Comparison of ENCODE assay signal across 12 mouse cellular contexts in genomic region chr6:23837631-23838030, GRCm38 (mm10). TPM values are rescaled to one million over a fixed set of nuclear protein-coding genes. Genes with fewer than 3 reads are reported as not detected.
DNase-seq lines count a peak whose midpoint lies in the region; ATAC-seq and TF ChIP-seq lines count a peak whose summit lies in the region.
"Had no signal": no experiment of that assay in that cellular context is flagged by ENCODE, and none has a peak within 500 bp of the region (broad histone marks: within the 10 kb centered on the region; RNA-seq: fewer than 3 reads in every experiment).

No protein-coding gene starts in this region.

- no peak for TF ChIP-seq POLR2A in kidney, adult 2 months (IDR thresholded peaks at IDR 0.05; ENCODE audit: low read depth, low read length)

- no peak for ATAC-seq in kidney, embryonic 14.5 days (ENCODE audit: low FRiP score, low TSS enrichment)
- ATAC-seq in lung, postnatal 0 days: no peak
- no peak for ATAC-seq in stomach, embryonic 15.5 days (ENCODE audit: insufficient read depth, low FRiP score, low read depth)

- H3K27me3 ChIP-seq in kidney, embryonic 14.5 days (ENCODE audit: control insufficient read depth, insufficient read depth, low read length): peaks cover 12% of the 10 kb centered on the region
- H3K27me3 ChIP-seq in kidney, adult 2 months (replicated peaks; ENCODE audit: control insufficient read depth, insufficient read depth, low read length): no peaks in the 10 kb centered on the region
- H3K27me3 ChIP-seq in lung, postnatal 0 days (replicated peaks; ENCODE audit: insufficient read depth, low read length): no peaks in the 10 kb centered on the region
- H3K27me3 ChIP-seq in stomach, embryonic 15.5 days (replicated peaks): no peaks in the 10 kb centered on the region

- H3K4me1 ChIP-seq in kidney, embryonic 14.5 days (ENCODE audit: control insufficient read depth, insufficient read depth, low read length): no peaks in the 10 kb centered on the region
- peaks cover 3% of the 10 kb centered on the region; the same call in 1 of the 2 replicates for H3K4me1 ChIP-seq in kidney, adult 2 months (ENCODE audit: control insufficient read depth, insufficient read depth, low read length)
- H3K4me1 ChIP-seq in lung, postnatal 0 days (ENCODE audit: insufficient read depth, low read depth, low read length): 0 out of 2 replicates have a peak, but pooled peaks cover 4% of the 10 kb centered on the region
- H3K4me1 ChIP-seq in stomach, embryonic 15.5 days: 0 out of 2 replicates have a peak, but pooled peaks cover 5% of the 10 kb centered on the region

- no peak for TF ChIP-seq EP300 in lung, postnatal 0 days (IDR thresholded peaks at IDR 0.05)

- H3K9me3 ChIP-seq in kidney, embryonic 14.5 days (ENCODE audit: control insufficient read depth, low read length): no peaks in the 10 kb centered on the region
- H3K9me3 ChIP-seq in lung, postnatal 0 days (ENCODE audit: low read length): no peaks in the 10 kb centered on the region
- H3K9me3 ChIP-seq in stomach, embryonic 15.5 days: no peaks in the 10 kb centered on the region
- H3K9me3 ChIP-seq: midbrain, embryonic 12.5 days had no signal

- WGBS in kidney, embryonic 14.5 days: 93% methylated on average over 7 of the region's 7 CpGs
- 95% methylated on average over 7 of the region's 7 CpGs for WGBS in kidney, adult 2 months
- WGBS in lung, postnatal 0 days: 90% methylated on average over 7 of the region's 7 CpGs
- WGBS in stomach, embryonic 15.5 days: 92% methylated on average over 7 of the region's 7 CpGs

- no peaks in the 10 kb centered on the region for H3K36me3 ChIP-seq in kidney, embryonic 14.5 days (ENCODE audit: control insufficient read depth, insufficient read depth, low read length)
- no peaks in the 10 kb centered on the region for H3K36me3 ChIP-seq in kidney, adult 2 months (ENCODE audit: control insufficient read depth, insufficient read depth, low read length)
- H3K36me3 ChIP-seq in lung, postnatal 0 days (ENCODE audit: insufficient read depth, low read length): no peaks in the 10 kb centered on the region
- no peaks in the 10 kb centered on the region for H3K36me3 ChIP-seq in stomach, embryonic 15.5 days
- H3K36me3 ChIP-seq: midbrain, embryonic 12.5 days had no signal

- peak; percentile 24 to 49 for DNase-seq in cerebellum, postnatal 10 days
- DNase-seq in cerebellum, adult 11 months: no peak
- DNase-seq in kidney, adult 2 months: no peak
- no peak for DNase-seq in lung, postnatal 0 days (ENCODE audit: low spot score)
- DNase-seq in lung, postnatal 25 days (ENCODE audit: low spot score): no peak
- DNase-seq in spleen, adult 12 weeks (ENCODE audit: low spot score): no peak
- DNase-seq: liver; lung, postnatal 10 days had no signal

- no peak overlapping the region for H3K27ac ChIP-seq in kidney, embryonic 14.5 days (ENCODE audit: low read depth, low read length)
- H3K27ac ChIP-seq in kidney, adult 2 months (ENCODE audit: insufficient read depth, low read depth, low read length): no peak overlapping the region
- H3K27ac ChIP-seq in lung, postnatal 0 days (ENCODE audit: low read length): no peak overlapping the region
- H3K27ac ChIP-seq in stomach, embryonic 15.5 days: no peak overlapping the region
- H3K27ac ChIP-seq: midbrain, embryonic 12.5 days had no signal

- H3K4me2 ChIP-seq in kidney, embryonic 14.5 days (replicated peaks; ENCODE audit: low read depth, low read length): peak overlapping the region; percentile 83; the same call in 1 of the 2 replicates
- H3K4me2 ChIP-seq in lung, postnatal 0 days (replicated peaks; ENCODE audit: low read depth, low read length): peak overlapping the region; percentile 82
- peak overlapping the region; percentile 93; the same call in 1 of the 2 replicates for H3K4me2 ChIP-seq in stomach, embryonic 15.5 days

- TF ChIP-seq CTCF in kidney, adult 2 months (conservative IDR thresholded peaks at IDR 0.05; ENCODE audit: insufficient read depth, insufficient read length, low read depth, low read length): no peak
- no peak for TF ChIP-seq CTCF in lung, postnatal 0 days (IDR thresholded peaks at IDR 0.05)

- H3K4me3 ChIP-seq in kidney, embryonic 14.5 days (ENCODE audit: low read length): no peak overlapping the region; the same call in 1 of the 2 replicates
- H3K4me3 ChIP-seq in kidney, adult 2 months (ENCODE audit: insufficient read depth, low read depth, low read length): no peak overlapping the region
- no peak overlapping the region for H3K4me3 ChIP-seq in lung, postnatal 0 days (ENCODE audit: low read depth, low read length)
- no peak overlapping the region for H3K4me3 ChIP-seq in stomach, embryonic 15.5 days (replicated peaks)
- H3K4me3 ChIP-seq: erythroblast, embryonic 14.5 days had no signal

- no peak overlapping the region for H3K9ac ChIP-seq in kidney, embryonic 14.5 days (ENCODE audit: low read depth, low read length)
- H3K9ac ChIP-seq in lung, postnatal 0 days (replicated peaks; ENCODE audit: low read depth): no peak overlapping the region
- no peak overlapping the region for H3K9ac ChIP-seq in stomach, embryonic 15.5 days

RNA-seq across cellular contexts. Expression of gene Cadps2, which starts 1.6 kb away (rescaled TPM):
- polyA plus RNA-seq in kidney, embryonic 14.5 days (2014; fragmentation: Nextera tagmentation; extraction: Ambion mirVana): 5.7 and 9.1 TPM in 2 replicates
- 4.3 and 5.0 TPM in 2 replicates for polyA plus RNA-seq in kidney, adult 2 months (2012; rRNA removed)
- 8.0 and 10.2 TPM in 2 replicates for polyA plus RNA-seq in lung, postnatal 0 days (2015; fragmentation: Nextera tagmentation; extraction: Ambion mirVana)
- polyA plus RNA-seq in stomach, embryonic 15.5 days (2015; fragmentation: Nextera tagmentation; extraction: Ambion mirVana): 3.3 and 4.2 TPM in 2 replicates
- polyA plus RNA-seq: erythroblast, embryonic 14.5 days had no signal

Comparison
In these comparisons a context has a peak if more than half of its experiments do, and no peak if none do; other contexts are left out.
1. DNase-seq: peak in cerebellum, postnatal 10 days (2 of 2); none in cerebellum, adult 11 months (single experiment), kidney, adult 2 months (single experiment), lung, postnatal 0 days (single experiment), lung, postnatal 25 days (single experiment) and spleen, adult 12 weeks (single experiment).
2. Peak in every context shown above with its lines, with median percentiles within 50 percentile points of each other: H3K4me2 ChIP-seq.